Mouse (Mus musculus) liver, postnatal 0 days (tissue): Measurements from ENCODE around the gene Atp2b2.

ENCODE experiments used
- CTCF ChIP-seq: sonication (generic); IDR thresholded peaks from 2 replicates; pipeline ENCODE4 v1.5.1; 2016; ENCODE audit warnings: antibody characterized with exemption, low read depth
- EP300 ChIP-seq: IDR thresholded peaks from 2 replicates; pipeline ENCODE4 v1.6.1; 2016; ENCODE audit warnings: antibody characterized with exemption, low read depth, mild to moderate bottlenecking

- TF ChIP-seq CTCF, result no peak
- TF ChIP-seq EP300, result no peak
These were observed 83.7 kb downstream of the Atp2b2 start for GRCm38 (mm10) chr6:113958714-113959113.
